Mouse (Mus musculus) neutrophil, adult 5-6 weeks (primary cell): ENCODE data around the gene Spint2. TPM values are rescaled to one million over a fixed set of nuclear protein-coding genes. Genes with fewer than 3 reads are reported as not detected.
A peak's percentile ranks its signal among the peaks of the same experiment; 100 is the strongest.
"Not testable (repeated sequence)": the region's sequence is repeated elsewhere in the genome, so short reads cannot be mapped to it uniquely, and the experiment has no call there.

Source experiments
- ATAC-seq: fragments of 151-379, 151-347 bp; 2 replicates; pipeline ENCODE4 v1.8.0; 2017; ENCODE audit warnings: mild to moderate bottlenecking, moderate TSS enrichment; ENCODE audit not compliant: insufficient number of reproducible peaks, poor library complexity, low FRiP score, severe bottlenecking; ENCODE audit errors: extremely low read depth
- total RNA-seq: library from RNA; stranded (forward); fragments of 200-1000 nt; gene quantifications from 2 replicates; pipeline ENCODE4 v1.2.3, GENCODE M21; 2017

Gene Spint2
- total RNA-seq, 1 experiment from 2014 or later: 14.3 TPM

- no peak for ATAC-seq
Observed at GRCm38 (mm10) chr7:29214236-29214635, 67.5 kb downstream of the Spint2 start.

GRCm38 (mm10) chr7:29213675-29214082 lies 68.0 kb downstream of the Spint2 start, which contains the start of gene Catsperg1:
Gene Catsperg1, minus strand, starts transcription at chr7:29214035.
- ATAC-seq: no peak

- not testable (repeated sequence) for ATAC-seq
Observed at GRCm38 (mm10) chr7:29212775-29213560, 68.7 kb downstream of the Spint2 start.

- no peak for ATAC-seq
Observed at GRCm38 (mm10) chr7:29212199-29212765, 69.4 kb downstream of the Spint2 start.

- ATAC-seq: peak; percentile 65
Observed at GRCm38 (mm10) chr7:29211415-29212198, 70.1 kb downstream of the Spint2 start.

- ATAC-seq: peak; percentile 24; the same call in 1 of the 2 replicates
Observed at GRCm38 (mm10) chr7:29211013-29211412, 70.7 kb downstream of the Spint2 start.

Other genes starting within 250 kb of the Spint2 start
- 0.61 and 1.0 TPM in 2 replicates for gene Ryr1, start 156.7 kb downstream of the Spint2 start, total RNA-seq
- 108 and 138 TPM in 2 replicates for gene Rasgrp4, start 147.1 kb downstream of the Spint2 start, total RNA-seq
- gene Fam98c, start 125.7 kb downstream of the Spint2 start, total RNA-seq: 23.3 and 26.8 TPM in 2 replicates
- gene Ggn, start 111.7 kb downstream of the Spint2 start, total RNA-seq: 0.47 TPM in 1 of 2 replicates, not detected in the other
- gene Spred3, start 111.5 kb downstream of the Spint2 start, total RNA-seq: 0.58 and 0.98 TPM in 2 replicates
- gene Psmd8, start 101.2 kb downstream of the Spint2 start, total RNA-seq: 122 and 123 TPM in 2 replicates
- gene Catsperg1, start 67.9 kb downstream of the Spint2 start, total RNA-seq: 0.98 and 3.6 TPM in 2 replicates
- 1.7 and 3.7 TPM in 2 replicates for gene Kcnk6, start 49.4 kb downstream of the Spint2 start, total RNA-seq
- 4.4 and 5.2 TPM in 2 replicates for gene Yif1b, start 43.6 kb downstream of the Spint2 start, total RNA-seq
- gene 2200002D01Rik, start 33.4 kb downstream of the Spint2 start, total RNA-seq: 2.4 and 2.8 TPM in 2 replicates
- not detected in 2 replicates for gene Ppp1r14a, start 7.4 kb upstream of the Spint2 start, total RNA-seq
- not detected in 2 replicates for gene Dpf1, start 22.0 kb upstream of the Spint2 start, total RNA-seq
- 8.1 and 10.8 TPM in 2 replicates for gene Sipa1l3, start 236.7 kb upstream of the Spint2 start, total RNA-seq